Mouse (Mus musculus): Measurements from ENCODE around the gene Cfap54.

Cfap54 gene

DNA sequence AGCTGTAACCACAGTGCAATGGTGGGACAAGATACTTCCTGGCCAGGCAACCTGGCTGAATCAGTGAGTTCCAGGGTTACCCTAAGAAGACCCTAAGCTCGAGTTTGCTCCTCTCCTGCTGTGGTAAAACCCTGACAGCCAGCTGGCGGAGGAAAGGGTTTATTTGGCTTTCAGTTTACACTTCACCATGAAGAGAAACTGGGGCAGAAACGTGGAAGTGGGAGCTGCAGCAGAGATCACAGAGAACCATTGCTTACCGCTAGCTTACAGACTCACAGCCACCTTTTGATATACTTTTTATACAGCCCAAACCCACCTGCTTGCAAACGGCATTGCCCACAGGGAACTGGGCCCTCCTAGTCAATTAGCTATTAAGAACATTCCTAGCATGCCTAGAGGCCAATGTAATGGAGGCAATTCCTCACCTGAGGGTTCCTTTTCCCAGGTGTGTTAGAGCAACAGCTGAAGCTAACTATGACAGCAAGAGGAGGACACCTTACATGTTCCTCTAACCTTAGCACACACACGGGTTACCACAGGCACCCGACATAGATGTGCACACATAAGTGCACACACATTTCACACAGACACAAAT is 16.9 kb upstream of the Cfap54 start:
- no peak for DNase-seq (ENCODE audit: low spot score in 2 of 2)

DNA sequence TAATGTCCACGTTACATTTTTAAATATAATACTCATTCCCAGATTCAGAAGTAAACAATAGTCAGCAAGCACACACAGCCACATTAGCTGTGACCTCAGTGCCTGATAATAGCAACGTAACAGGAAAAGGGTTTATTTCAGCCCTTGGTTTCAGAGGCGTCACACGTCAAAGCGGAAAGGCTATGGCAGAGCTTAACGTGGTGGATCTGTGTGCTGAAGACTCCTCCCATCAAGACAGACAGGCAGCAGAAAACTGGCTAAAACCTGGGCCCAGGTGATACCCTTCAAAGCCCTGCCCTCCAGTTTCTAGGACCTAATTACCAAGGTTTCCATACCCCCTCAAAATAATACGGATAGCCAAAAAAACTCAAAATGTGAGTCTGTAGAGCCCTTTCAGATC is 16.0 kb upstream of the Cfap54 start:
- no peak for DNase-seq (ENCODE audit: low spot score in 2 of 2)

DNA sequence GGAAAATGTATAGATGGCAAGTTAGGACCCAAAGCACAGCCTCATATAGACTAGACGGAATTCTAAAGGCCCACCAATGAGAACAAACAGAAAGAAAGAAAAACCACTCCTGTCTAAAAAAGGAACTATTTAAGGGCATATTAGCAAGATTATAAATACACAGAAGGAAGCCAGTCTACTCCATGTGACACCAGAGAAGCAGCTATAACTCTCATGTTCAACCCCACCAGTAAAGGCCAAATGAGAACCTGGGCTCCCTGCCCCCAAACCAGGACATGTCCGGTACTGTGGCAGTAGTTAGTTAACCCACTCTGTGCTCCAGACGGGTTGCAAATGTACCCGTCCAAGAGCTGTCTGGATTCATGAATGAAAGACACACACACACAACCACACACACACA is 14.4 kb upstream of the Cfap54 start:
- no peak for DNase-seq (ENCODE audit: low spot score in 2 of 2)

DNA sequence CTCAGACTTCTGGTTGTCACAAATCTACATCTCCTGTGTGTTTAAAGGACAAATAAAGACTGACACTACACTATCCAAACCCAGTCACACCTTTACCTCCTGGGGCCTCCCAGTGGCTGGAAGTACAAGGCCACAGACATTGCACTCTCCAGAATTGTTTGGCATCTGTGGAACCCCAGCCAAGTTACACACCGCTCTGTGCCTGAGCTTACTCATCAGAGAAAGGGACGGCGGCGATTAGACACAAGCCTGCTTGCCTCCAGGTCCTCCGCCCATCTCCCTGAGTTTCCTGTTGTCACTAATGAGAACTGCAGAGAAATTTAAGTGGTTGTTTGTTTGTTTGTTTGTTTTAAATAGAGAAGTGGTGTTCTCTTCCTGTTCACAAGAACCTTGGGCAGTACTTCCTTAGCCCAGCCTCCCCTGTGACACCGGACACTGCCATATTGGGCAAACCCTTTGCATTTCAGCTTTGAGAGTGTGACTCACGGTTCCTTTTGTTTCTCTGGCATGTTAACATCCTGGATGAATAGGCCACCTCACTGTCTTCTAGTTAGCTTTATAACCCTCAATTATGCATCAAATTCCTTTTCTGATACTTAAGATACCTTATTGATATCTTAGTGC is 13.7 kb upstream of the Cfap54 start:
- DNase-seq (ENCODE audit: low spot score in 2 of 2) = no peak

DNA sequence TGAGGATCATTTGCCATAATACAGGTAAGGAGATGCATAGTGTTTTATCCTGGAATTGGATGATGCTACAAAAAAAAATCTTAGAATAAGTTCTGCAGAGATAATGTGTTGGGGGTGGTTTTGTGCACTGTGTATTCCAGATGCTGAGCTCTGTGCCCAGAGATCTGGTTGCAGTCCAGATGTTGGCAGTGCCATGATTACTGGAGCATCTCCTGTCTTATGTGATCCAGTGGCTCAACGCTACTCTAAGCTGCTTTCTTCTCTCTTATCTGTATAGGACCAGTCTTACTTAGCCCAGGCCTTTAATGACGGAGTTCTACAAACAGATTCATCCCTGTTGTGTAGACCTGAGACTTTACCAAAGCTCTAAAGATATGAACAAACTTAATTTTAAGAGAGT is 10.5 kb upstream of the Cfap54 start:
- no peak for DNase-seq (ENCODE audit: low spot score in 2 of 2)

DNA sequence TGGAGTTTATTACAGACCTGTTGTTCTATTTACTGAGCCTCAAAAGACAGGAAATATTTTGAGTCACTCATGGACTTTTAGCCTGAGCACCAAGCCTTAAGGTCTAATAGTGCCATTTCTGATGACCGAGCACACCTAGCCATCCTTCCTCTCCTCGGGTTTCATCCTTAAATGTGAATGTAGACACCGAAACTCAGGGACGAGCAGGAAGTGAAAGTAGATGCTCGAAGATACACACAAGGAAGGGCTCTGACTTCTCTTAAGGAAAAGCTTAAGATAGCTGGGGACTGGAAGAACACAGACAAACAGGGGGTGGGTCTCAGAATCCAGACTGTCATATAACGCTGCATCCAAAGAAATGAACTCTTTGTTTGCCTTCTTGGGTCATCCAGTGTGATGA is 8.8 kb upstream of the Cfap54 start:
- DNase-seq (ENCODE audit: low spot score in 2 of 2) = no peak

DNA sequence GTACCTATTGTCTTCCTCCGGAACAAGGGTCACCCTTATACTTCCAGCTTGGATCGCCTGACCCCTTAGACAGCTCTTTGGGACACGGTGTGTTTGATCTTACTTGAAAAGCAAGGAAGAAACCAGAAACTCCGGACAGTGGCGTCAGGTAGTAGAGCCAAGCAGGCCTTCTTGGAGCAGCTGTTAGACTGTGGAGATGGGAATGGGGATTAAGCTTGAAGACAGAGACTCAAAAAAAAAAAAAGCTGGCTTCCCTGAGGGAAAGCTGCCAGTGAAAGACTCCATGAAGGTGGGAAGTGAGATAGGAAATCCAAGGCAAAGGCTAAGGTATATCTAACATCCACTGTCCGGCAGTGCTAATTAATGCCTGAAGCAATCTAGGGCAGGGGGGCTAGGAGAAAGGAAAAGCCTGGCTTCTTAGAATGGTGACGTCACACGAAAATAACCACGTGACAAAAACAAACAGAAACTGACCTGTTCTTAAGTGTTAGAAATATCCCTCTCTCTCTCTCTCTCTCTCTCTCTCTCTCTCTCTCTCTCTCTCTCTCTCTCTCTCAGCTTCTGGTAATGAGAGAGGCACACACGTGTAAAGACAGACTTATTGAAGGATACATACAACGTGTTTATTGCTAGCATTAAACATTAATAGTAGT is 7.1 kb upstream of the Cfap54 start:
- no peak for DNase-seq (ENCODE audit: low spot score in 2 of 2)

DNA sequence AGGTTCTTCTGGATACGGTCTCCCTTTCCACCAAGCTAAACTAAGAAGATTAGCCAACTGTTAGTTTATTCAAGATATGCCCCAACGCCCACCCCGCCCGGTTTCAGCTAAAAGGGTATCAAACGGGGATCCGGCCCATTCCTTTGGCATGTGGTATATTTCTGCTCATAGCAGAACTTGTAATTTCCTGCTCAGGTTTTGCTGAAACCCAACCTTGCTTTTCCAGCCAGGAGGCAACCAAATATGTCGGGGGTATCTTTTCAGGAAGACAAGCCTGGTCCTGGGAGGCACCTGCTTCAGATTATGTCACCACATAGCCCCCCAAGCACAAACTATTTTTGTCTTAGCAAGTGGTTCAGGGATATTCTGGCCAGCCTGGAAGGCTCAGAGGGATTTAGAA is 6.1 kb upstream of the Cfap54 start:
- no peak for DNase-seq (ENCODE audit: low spot score in 2 of 2)

DNA sequence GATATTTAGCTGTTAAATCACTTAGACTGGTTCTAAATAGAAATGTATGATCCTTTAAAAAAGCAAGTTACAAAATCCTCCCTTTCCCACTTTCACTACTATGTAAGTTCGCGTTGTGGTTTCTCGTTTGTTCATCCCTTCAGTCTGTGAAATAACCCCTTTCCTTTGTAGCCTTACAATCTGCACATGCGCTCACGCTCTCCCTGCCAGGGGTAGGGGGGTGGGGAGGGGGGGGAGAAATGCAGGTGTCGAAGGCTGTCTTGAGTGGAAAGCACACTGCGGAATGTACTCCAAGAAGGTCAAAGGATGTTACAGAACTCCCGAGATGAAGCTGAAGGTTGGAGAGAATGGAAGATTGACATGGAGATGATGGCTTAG is 2.5 kb upstream of the Cfap54 start:
- DNase-seq (ENCODE audit: low spot score in 2 of 2) = no peak

DNA sequence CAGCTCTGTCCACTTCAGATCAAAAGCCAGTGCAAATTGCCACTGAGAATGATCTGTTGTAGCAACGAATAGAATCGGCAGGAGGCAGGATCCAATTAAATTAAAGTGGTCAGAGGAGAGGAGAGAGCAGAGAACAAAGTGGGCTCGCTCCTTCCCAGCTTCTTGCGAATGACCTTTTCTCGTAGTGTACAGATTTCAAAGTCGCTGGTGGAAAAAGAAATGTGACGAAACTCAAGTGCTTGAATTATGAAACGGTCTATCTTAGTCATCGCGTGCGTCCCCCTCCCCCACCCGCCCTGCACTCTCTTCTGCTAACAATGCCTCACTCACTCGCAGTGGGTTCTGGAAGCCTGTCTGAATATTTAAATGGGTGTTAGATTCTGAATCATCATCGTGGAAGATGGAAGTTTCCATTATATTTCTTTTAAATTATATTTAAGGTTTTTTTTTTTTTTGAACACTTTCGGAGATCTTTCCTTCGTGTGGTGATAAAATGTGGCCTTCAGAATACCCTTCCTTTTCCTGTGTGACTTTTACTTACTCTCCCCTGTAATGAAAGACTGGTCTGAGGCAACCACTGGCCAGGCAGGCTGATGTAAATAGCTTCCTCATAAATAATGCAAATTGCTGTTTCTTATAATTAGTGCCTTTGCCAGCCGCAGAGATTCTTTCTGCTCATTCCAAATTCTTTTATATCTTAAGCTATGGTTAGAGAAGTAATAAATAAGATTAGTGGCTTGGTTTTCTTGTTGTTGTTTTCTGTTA is 2.0 kb upstream of the Cfap54 start:
- no peak for DNase-seq (ENCODE audit: low spot score in 2 of 2)

DNA sequence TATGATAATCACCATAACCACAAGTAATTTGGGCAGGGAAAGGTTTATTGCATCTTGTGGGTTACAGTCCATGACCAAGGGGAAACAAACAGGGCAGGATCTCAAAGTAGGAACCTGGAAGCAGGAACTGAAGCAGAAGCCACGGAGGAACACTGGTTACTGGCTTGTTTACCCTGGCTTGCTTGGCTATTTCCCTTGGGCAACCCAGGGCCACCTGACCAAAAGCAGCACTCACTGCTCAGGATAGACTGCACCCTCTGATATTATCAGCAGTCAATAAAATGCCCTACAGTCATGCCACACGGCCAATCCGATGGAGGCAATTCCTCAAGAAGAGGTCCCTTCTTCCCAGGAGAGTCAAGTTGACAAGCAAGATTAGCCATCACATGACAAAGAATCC is 1.9 kb downstream of the Cfap54 start:
- no peak for DNase-seq (ENCODE audit: low spot score in 2 of 2)

DNA sequence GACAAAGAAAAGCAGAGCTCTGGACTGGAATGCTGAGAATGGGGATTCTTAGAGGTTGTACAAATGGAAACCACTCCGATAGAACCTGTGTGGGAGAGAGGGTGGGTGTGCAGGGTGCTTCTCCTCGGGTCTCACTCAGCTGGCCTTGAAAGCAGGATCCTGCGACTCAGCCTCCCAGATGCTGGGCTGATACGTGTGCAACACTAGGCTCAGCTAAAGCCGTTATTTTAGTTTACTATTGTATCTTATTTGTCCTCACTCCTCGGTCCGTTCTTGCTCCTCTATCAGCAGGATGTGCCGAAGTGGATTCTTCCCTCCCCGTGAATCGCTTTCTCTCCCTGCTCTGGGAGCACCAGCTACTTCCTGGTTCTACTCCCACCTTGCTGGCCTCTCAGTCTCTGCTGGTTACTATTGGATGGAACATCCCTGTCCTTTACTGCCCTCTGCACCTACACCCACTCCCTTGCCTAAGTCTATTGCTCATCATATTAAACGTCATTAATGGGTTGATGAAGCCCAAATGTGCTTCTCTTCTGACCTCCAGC is 3.4 kb downstream of the Cfap54 start:
- DNase-seq (ENCODE audit: low spot score in 2 of 2) = no peak

DNA sequence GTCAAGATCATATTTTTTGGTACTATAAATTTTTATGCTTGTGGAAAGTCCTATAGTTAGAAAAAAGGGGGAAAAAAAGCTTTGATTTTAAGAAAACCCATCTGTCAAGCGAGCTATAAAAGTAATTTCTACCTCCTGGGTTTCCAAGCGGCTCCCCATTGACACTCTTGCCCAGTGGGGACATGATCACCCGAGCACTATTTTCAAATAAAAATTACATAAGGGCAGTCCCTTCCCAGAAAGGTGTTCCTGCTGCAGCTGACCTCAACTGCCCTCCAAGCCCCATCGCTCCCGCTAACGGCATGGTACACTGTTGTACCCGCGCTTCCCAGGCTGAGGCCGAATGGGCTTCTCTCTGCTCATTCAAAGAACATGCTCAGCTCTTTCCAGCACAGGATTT is 5.0 kb downstream of the Cfap54 start:
- no peak for DNase-seq (ENCODE audit: low spot score in 2 of 2)

DNA sequence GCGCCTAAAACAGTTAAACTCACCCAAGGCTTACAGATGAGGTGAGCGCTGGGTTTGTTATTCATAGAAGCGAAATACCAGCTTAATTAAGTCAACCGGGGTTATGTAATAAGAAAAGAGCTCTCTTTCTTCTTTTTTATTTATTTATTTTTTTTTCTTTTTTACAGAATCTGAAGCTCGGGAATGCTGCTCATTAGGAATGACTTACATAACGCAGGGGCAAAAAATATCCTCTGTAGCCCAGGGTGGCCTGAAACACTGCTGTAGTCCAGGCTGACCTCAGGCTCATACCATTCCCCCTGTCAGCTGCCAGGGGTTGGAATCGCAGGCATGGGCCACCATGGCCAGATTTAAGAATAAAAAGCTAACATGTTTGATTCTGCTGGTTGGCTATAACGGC is 5.6 kb downstream of the Cfap54 start:
- DNase-seq (ENCODE audit: low spot score in 2 of 2) = no peak

DNA sequence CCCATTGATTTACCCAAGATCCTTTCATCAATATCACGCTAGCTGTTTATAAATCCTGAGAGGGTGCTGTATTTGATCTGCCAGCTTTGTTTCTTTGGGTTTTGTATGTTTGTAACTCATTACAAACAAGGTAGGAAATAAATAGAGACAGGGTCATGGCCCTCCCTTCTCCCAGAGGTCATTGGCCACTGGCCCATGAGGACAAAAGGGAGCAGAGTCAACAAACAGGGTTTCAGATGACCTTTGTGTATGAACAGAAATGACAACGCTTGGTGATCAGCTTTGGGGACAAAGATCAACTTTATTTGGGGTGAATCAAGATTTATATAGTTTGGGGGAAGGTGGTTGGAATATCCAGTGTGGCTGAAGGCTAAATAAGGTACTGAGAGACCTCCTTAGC is 8.6 kb downstream of the Cfap54 start:
- DNase-seq (ENCODE audit: low spot score in 2 of 2) = no peak

DNA sequence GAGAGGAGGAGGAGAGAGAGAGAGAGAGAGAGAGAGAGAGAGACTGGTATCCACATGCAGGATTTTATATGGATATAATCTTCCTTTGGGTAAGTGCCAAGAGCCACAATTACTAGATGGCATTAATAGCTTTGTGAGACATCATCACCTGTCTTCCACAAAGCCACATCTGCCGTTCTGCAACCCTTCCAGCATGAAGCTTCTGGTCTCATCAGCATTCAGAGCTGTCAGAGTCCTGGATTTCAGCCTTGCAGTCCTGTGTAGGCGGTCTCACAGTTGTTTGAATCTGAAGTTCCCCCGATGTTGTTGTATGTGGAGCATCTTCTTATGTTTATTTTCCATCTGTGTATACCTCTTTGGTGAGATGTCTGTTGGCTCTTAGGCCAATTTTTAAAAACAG is 9.7 kb downstream of the Cfap54 start:
- no peak for DNase-seq (ENCODE audit: low spot score in 2 of 2)

DNA sequence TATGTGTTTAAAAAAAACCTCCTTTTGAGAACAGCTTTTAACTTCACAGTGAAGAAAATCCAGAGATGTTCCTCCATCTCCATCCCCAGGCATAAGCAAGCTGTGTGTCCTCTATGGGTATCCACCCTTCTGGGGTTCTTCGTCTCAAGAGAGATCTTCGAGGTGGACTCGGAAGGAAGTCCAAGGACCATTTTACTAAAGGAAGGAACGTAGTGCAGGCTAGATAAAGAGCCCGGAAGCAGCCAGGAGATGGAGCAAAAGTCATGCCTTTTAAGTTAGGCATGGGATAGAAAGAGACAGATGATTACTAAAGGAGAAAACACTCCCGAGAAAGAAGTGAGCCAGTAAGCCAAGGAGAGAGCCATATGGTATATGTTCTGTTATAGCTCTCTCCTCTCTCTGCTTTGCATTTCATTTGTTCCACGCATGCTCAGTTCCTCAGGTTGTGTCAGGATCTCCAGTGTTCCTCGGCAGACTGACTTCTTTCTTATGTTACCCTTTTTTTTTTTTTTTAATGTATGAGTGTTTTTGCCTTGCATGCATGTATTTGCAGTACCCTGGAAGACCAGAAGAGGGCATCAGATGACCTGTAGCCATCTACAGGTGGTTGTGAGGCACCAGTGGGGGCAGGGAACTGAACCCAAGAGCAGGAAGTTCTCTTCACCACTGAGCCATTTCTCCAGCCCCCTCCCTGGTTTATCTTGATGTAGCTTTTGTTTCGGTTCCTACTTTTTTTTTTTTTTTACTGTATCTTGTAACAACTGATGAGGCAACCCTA is 11.1 kb downstream of the Cfap54 start:
- peak; percentile 85 to 90 for DNase-seq (ENCODE audit: low spot score in 2 of 2)

DNA sequence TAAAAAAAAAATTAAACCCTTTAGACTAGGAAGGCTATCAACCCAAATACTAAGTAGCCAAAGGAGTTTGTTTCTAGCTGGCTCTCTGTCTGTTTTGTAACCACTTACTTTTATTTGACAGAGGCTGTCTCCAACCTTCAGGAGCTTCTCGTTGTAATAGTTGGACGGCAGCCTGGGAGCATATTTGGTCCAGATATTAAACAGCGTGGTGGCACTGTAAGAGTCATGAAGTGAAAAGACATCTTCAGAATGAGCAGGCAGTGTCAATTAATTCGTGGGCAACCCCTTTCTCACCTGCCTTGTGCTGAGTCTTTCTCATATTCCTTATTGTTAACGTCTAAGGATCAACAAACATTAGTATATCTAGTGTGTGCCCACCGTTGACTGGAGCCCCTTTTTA is 11.7 kb downstream of the Cfap54 start:
- no peak for DNase-seq (ENCODE audit: low spot score in 2 of 2)

DNA sequence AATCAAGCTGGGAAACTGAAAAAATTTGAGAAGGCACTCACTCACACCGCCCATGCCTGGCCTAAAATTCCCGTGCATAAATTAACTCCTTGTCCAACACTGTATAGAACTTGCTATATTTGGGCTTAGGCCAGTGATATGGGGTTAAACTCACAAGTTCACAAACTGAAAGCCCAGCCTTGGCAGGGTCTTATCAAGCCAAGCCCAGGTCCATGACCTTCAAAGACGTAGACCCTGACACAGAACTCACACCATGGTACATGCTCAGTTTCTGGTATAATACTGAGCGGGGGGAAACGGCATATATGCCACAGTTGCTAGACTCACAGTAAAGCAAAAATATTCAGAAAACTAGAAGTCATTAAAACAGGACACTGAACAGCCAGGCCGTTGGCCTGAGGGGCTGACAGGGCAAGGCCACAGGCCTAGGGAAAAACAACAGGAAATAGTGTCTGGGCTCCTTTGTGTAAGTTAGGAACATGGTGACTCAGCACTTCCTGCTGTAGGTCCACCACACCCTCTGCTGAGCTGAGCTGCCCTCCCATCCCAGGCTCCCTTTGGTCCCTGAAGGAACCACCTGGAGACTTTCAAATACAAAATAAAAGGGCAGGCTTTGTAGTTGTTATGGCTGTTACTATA is 12.3 kb downstream of the Cfap54 start:
- DNase-seq (ENCODE audit: low spot score in 2 of 2) = peak; percentile 50 to 71

DNA sequence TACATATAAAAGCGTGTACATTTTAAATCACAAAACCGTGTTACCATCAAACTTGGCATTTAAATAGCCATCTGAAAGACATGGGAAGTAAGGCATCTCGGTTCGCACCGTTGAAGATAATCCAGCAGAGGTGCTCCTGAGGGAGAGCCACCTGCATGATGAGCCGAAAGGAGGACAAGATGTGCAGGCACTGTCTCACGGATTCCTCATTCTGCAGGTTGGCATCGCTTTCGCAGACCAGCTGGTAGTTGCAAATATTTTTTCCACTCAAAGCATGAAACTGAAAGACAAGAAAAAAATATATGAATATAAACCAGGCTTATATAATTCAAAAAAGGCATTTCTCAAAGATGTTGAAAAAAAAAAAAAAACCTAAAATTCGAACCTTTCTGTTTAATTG is 16.4 kb downstream of the Cfap54 start:
- no peak for DNase-seq (ENCODE audit: low spot score in 2 of 2)

DNA sequence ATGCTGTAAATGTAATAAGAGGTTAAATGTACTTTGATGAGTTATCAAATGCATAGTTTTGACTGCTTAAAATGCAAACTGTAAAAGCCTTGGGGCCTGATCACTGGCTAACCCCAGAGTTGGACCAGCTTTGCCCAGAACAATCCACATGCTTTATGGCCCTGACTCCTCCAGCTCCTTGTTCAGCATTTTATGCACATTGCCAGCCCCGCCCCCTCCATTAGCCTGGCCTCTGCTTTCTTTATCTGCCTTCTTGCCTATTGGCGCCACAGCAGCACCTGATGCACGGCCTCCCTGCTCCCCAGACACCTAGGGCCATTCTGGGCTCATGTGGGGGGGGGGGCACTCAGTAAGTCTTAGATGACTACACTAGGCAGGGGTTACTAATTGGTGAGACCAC is 17.8 kb downstream of the Cfap54 start:
- DNase-seq (ENCODE audit: low spot score in 2 of 2) = no peak

All from spleen, postnatal 4 days (tissue).